Mouse (Mus musculus) left cerebral cortex, adult 2 months (tissue): ENCODE results near the gene Aanat. TPM values are rescaled to one million over a fixed set of nuclear protein-coding genes. Genes with fewer than 3 reads are reported as not detected.

ENCODE experiments used
- DNase-seq, 2 experiments: peaks; one replicate each; pipeline ENCODE4 v3.0.0; 2021 to 2022; ENCODE audit warnings: low spot score in 2 of 2, mixed read lengths in 1 of 2; ENCODE audit errors: extremely low spot score in 1 of 2
- H3K27ac ChIP-seq: fragments of 200-600 bp; 2 replicates; pipeline ENCODE4 v1.8.1; 2022
- H3K4me3 ChIP-seq: fragments of 200-600 bp; 2 replicates; pipeline ENCODE4 v1.8.1; 2022
- CTCF ChIP-seq: fragments of 200-600 bp; IDR thresholded peaks from 2 replicates; pipeline ENCODE4 v1.8.1; 2022; ENCODE audit warnings: antibody characterized with exemption, mild to moderate bottlenecking, moderate library complexity
- intact Hi-C: fragments of 180-260 bp; cut with DNase I; formaldehyde crosslinking; loops from one replicate; pipeline ENCODE4 v1.15.1; 2025
- total RNA-seq, 2 experiments: library from RNA; stranded (reverse); gene quantifications; 2 replicates each; pipeline ENCODE4 v1.2.3; 2021

The Aanat gene
- total RNA-seq, 2 experiments from 2014 or later: 1.3 to 2.2 TPM

DNA sequence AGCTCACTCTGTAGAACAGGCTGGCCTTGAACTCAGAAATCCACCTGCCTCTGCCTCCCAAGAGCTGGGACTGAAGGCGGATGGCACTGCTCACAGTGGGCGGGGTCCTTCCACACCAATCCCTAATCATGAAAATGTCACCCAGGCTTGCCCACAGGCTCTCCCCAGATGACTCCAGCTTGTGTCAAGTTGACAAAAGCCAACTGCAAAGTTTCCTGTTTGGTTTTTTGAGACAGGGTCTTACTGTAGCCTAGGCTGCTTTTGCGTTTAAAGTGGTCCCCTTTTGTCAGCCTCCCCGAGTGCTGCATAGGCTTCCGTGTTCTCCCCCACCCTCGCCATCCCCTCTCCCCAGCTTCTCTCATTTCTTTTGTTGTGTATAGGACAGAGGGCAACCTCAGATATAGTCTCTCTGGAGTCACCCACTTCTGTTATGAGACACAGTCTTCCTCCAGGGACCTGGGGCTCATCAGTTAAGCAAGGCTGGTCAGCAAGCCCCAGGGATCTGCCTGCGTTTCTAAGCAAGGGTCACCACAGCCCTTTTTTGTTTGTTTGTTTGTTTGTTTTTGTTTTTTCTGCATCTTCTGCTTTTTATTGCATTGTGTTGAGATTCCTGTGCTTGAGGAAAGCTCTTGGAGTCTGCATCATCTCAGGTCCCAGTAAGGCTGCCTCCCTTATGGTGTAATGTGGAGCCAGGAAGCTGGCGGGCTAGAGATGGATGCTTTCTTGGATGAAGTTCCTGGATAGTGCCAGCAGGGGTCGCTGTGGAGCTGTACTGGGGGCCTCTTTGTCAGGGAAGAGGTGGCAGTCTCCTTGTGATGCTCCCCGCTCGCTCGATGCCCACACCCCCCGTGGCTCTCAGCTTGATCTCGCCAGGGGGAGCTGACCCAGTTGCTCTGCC lies 56.7 kb downstream of the Aanat start:
- DNase-seq: peak; percentile 87 to 92
- TF ChIP-seq CTCF: no peak; the same call in none of the 2 replicates
- Histone ChIP-seq H3K4me3 (peak overlapping the region; percentile 3; the same call in 1 of the 2 replicates), H3K27ac (0 out of 2 replicates have a peak overlapping the region, but pooled peaks have one; percentile 41)
- intact Hi-C loops: loop anchor here (1.0 to 5.0 kb wide), 3 partner anchors 28 to 414 kb away; no protein-coding TSS in a partner anchor

DNA sequence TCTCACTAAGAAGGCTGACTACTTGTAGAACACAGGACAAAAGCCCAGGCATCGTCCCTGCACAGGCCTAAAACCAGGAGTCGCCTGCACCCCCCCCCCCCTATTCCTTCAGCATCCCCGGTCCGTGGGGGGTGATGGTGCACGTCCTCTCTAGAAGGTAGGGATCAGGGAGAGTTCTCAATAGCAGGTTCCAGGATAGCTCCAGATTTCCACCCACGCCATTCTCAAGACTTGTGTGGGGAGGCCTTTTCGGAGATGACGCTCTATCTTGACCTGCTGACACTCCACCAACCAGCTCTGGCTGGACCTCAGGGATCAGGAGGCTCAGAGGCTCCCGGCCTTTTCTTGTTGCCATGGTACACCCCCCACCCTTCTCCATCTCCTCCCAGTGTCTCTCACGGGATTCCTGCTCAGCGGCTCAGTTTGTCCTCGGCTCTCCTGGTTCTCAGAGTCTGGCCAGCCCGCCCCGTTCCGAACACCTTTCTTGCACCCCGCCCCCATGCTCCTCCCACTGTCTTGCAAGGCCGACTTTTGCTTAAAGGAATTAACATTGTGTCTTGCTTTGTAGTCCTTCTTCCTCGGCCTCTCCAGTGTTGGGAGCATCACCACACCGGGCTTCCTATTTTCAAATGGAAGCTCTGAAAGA lies 57.5 kb downstream of the Aanat start:
- Histone ChIP-seq H3K27ac (peak overlapping the region; percentile 41), H3K4me3 (peak overlapping the region; percentile 3; the same call in 1 of the 2 replicates)
- intact Hi-C loops: loop anchor here (1.0 to 5.0 kb wide), 3 partner anchors 28 to 414 kb away; no protein-coding TSS in a partner anchor
- DNase-seq: no peak
- TF ChIP-seq CTCF: no peak

GRCm38 (mm10) chr11:116644225-116645112 lies 58.2 kb downstream of the Aanat start:
- Histone ChIP-seq H3K27ac (peak overlapping the region; percentile 41), H3K4me3 (no peak overlapping the region)
- intact Hi-C loops: loop anchor here (5.0 kb wide), 1 partner anchor 413 kb away; no protein-coding TSS in a partner anchor
- no peak for DNase-seq
- no peak for TF ChIP-seq CTCF

- intact Hi-C loops: no loop called here
- no peak for TF ChIP-seq CTCF
- no peak for DNase-seq
- Histone ChIP-seq H3K4me3 (no peak overlapping the region), H3K27ac (no peak overlapping the region)
Observed at GRCm38 (mm10) chr11:116645446-116646110, 59.3 kb downstream of the Aanat start.

- no peak for TF ChIP-seq CTCF
- H3K4me3 ChIP-seq: no peak overlapping the region
- H3K27ac ChIP-seq: no peak overlapping the region
- no peak for DNase-seq
- intact Hi-C loops: no loop called here
Observed at GRCm38 (mm10) chr11:116646136-116646535, 59.9 kb downstream of the Aanat start.

DNA sequence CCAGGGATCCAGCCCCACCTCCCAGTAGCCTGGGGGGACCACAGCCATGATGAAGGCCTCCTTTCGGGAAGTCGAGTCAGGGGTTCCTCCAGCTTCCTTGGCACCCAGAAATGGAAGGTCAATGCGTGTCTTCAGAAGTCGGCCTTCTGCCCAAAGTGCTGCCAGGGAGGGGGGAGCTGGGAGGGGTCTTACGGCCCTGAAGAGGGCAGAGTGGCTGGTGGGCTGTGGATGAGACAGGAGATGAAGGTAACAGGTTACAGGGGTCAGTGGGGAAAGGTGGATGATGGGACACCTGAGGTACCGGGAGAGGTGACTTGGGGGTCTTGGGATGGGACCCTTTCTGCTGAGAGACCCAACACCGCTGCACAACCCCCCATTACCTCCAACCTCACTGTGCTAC lies 60.5 kb downstream of the Aanat start:
- TF ChIP-seq CTCF: no peak

More for the DNA sequence above, 60.5 kb downstream of the Aanat start:
- Histone ChIP-seq H3K27ac (no peak overlapping the region), H3K4me3 (no peak overlapping the region)
- DNase-seq: no peak
- intact Hi-C loops: no loop called here

Other genes with a start within 250 kb of the Aanat start
- 100 to 1,000 TPM; 256 to 285 TPM for gene Rnf157, start 173.4 kb upstream of the Aanat start, total RNA-seq
- gene Ubald2, start 152.3 kb upstream of the Aanat start, total RNA-seq: 10 to 100 TPM; 27.2 to 28.0 TPM
- gene Qrich2, start 120.2 kb upstream of the Aanat start, total RNA-seq: under 1 TPM in 1 of 2 experiments, not detected in 1; 0.16 TPM
- gene Prpsap1, start 92.2 kb upstream of the Aanat start, total RNA-seq: 10 to 100 TPM; 78.3 to 85.6 TPM
- 1 to 10 TPM; 6.1 to 6.8 TPM for gene Sphk1, start 55.5 kb upstream of the Aanat start, total RNA-seq
- 100 to 1,000 TPM; 123 to 125 TPM for gene Ube2o, start 5.0 kb upstream of the Aanat start, total RNA-seq
- 1 to 10 TPM; 1.9 to 2.0 TPM for gene Rhbdf2, start 40.6 kb downstream of the Aanat start, total RNA-seq
- 1 to 10 TPM; 5.4 to 5.8 TPM for gene Prcd, start 67.1 kb downstream of the Aanat start, total RNA-seq
- 10 to 100 TPM; 42.8 to 45.3 TPM for gene Cygb, start 67.9 kb downstream of the Aanat start, total RNA-seq
- gene St6galnac1, start 189.1 kb downstream of the Aanat start, total RNA-seq: not detected
- 10 to 100 TPM; 15.3 to 22.5 TPM for gene Mxra7, start 241.6 kb downstream of the Aanat start, total RNA-seq